Mouse (Mus musculus) right cerebral cortex, postnatal 14 days (tissue): ENCODE data around the gene Gucd1.

Experiments
- DNase-seq: peaks from one replicate; pipeline ENCODE4 v3.0.0; 2022

Gucd1 gene

DNA sequence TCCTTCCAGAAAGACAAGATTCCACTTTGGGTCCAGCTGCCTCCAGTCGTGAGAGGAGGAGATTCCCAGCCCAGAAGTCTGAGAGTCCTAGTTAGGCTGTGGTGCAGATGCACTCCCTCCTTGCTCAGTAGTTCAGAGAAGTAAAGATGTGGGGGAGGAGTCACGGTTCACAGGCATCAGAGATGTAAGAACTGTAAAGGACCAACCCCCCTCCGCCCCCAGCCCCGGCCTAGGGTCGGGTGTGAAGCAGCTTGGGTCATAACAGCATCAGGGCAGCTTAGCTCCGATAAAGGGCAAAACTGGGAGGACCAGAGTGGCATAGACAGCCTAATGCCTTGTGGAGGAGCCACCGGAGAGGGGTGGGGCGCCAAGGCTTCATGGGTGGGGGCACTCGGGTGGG lies 201.3 kb downstream of the Gucd1 start:
- no peak for DNase-seq

- peak; percentile 31 for DNase-seq
Observed at GRCm38 (mm10) chr10:75315756-75316155, 202.0 kb downstream of the Gucd1 start.

DNA sequence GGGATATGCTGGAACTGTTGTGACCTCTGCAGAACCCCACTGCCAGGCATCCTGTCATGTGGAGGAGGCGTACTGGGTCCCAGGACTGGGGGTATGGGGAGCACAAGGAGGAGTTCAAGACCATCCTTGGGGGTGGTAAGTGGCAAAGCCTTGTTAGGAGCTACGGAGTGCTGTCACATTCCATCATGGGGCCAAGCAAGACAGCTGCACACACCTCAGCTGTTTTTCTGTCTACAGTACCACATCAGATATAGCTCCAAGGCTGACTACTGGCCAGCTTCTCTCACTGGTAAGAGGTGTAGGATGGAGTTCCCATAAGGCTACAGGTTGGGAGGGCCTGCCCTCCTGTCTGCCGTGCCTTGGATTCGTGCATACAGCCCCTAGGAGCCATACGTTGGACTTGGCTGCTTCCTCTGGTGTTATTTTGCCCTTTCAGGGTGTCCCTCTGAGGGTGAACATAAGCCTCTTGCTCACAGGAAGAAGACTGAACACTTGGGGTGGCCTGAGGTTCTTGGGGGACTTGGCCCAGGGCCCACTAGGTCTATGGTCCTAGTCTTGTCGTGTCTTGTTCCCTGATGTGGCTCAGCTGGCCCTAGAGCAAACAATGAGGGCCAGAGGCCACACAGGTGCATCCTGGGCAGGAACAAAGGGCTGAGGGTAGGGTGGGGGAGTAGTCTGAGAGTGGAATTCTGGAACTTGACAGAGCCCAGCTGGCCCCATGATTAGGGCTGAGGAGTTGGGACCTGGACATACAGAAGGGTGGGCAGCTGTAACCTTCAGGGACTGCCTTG lies 203.4 kb downstream of the Gucd1 start:
- no peak for DNase-seq

DNA sequence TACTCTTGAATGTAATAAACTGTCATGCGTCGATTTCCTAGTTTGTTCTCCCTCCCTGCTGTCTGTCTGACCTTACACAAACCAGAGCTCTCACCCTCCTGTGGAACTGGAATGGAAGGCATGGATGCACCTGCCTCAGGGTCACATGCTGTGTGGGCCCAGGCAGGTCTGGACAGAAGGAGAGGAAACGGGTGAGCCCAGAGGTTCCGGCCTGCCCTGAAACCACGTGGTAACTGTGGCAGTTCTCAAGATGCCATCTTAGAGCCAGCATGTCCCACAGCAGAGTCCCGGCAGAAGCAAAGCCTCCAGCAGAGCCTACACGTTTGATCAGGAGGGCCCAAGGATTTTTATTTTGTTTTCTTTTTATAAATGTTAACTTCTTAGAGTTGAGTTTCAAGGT lies 205.4 kb downstream of the Gucd1 start:
- no peak for DNase-seq

GRCm38 (mm10) chr10:75307130-75307529 lies 210.6 kb downstream of the Gucd1 start:
- DNase-seq: no peak

- no peak for DNase-seq
Observed at GRCm38 (mm10) chr10:75304413-75304812, 213.4 kb downstream of the Gucd1 start.

GRCm38 (mm10) chr10:75304049-75304405 lies 213.7 kb downstream of the Gucd1 start:
- DNase-seq: no peak

- peak; percentile 62 for DNase-seq
Observed at GRCm38 (mm10) chr10:75303324-75304048, 214.3 kb downstream of the Gucd1 start.

GRCm38 (mm10) chr10:75302536-75302935 lies 215.2 kb downstream of the Gucd1 start:
- no peak for DNase-seq

- DNase-seq: no peak
Observed at GRCm38 (mm10) chr10:75301937-75302336, 215.8 kb downstream of the Gucd1 start.

GRCm38 (mm10) chr10:75301195-75301806 lies 216.5 kb downstream of the Gucd1 start:
- no peak for DNase-seq
